Mouse (Mus musculus) hindbrain, embryonic 11.5 days (tissue): ENCODE data around the gene Pigx. TPM values are rescaled to one million over a fixed set of nuclear protein-coding genes. Genes with fewer than 3 reads are reported as not detected.
"Not testable (repeated sequence)": the region's sequence is repeated elsewhere in the genome, so short reads cannot be mapped to it uniquely, and the experiment has no call there.

Experiments
- ATAC-seq: fragments of 200-750 bp; cut with Nextera tagmentation; 2 replicates; pipeline ENCODE4 v1.8.0; 2017; ENCODE audit warnings: mild to moderate bottlenecking, moderate TSS enrichment, moderate library complexity; ENCODE audit not compliant: low FRiP score
- DNase-seq: peaks from one replicate; pipeline ENCODE4 v3.0.0-alpha.2; 2015; ENCODE audit warnings: low spot score
- H3K27ac ChIP-seq: fragments of 300-500 bp; sonication (generic); 2 replicates; pipeline ENCODE4 v1.5.1; 2014; ENCODE audit warnings: mild to moderate bottlenecking, low read depth, low read length
- H3K27me3 ChIP-seq: fragments of 300-500 bp; sonication (generic); 2 replicates; pipeline ENCODE4 v1.6.1; 2014; ENCODE audit warnings: mild to moderate bottlenecking, low read length, moderate library complexity, mixed read lengths; ENCODE audit not compliant: control insufficient read depth, insufficient read depth
- H3K36me3 ChIP-seq: fragments of 300-500 bp; sonication (generic); 2 replicates; pipeline ENCODE4 v1.6.1; 2014; ENCODE audit warnings: mild to moderate bottlenecking, low read length, moderate library complexity, mixed read lengths; ENCODE audit not compliant: control insufficient read depth, insufficient read depth
- H3K4me1 ChIP-seq: fragments of 300-500 bp; sonication (generic); replicated peaks from 2 replicates; pipeline ENCODE4 v1.6.1; 2014; ENCODE audit warnings: low read length, mixed read lengths; ENCODE audit not compliant: control insufficient read depth, insufficient read depth
- H3K4me2 ChIP-seq: fragments of 300-500 bp; sonication (generic); replicated peaks from 2 replicates; pipeline ENCODE4 v1.6.1; 2014; ENCODE audit warnings: mild to moderate bottlenecking, low read depth, low read length
- H3K4me3 ChIP-seq: fragments of 300-500 bp; sonication (generic); 2 replicates; pipeline ENCODE4 v1.5.1; 2014; ENCODE audit warnings: low read depth, low read length
- H3K9ac ChIP-seq: fragments of 300-500 bp; sonication (generic); 2 replicates; pipeline ENCODE4 v1.6.1; 2014; ENCODE audit warnings: low read depth, low read length
- H3K9me3 ChIP-seq: fragments of 300-500 bp; sonication (generic); 2 replicates; pipeline ENCODE4 v1.6.1; 2016; ENCODE audit warnings: low read length; ENCODE audit not compliant: control insufficient read depth
- WGBS: fragments of 180-500 bp; shearing (Covaris S2); extraction: QIAGEN DNeasy Blood & Tissue Kit; methylation state at CpG from one replicate; pipeline ENCODE4 v1.1.7; 2014; 5-methylcytosine and 5-hydroxymethylcytosine counted together
- polyA plus RNA-seq: library from polyadenylated mRNA; unstranded; fragments of >200 nt; fragmentation: Nextera tagmentation; extraction: Ambion mirVana; gene quantifications from 2 replicates; pipeline ENCODE4 v1.2.1, GENCODE M21; 2014

Pigx gene
- polyA plus RNA-seq, 1 experiment from 2014 or later, result 150 TPM

- Histone ChIP-seq H3K27ac (no peak overlapping the region), H3K4me1 (0 out of 2 replicates have a peak, but pooled peaks cover 2% of the 10 kb centered on the region), H3K9ac (no peak overlapping the region), H3K27me3 (no peaks in the 10 kb centered on the region), H3K4me2 (no peak overlapping the region), H3K9me3 (no peaks in the 10 kb centered on the region), H3K36me3 (no peaks in the 10 kb centered on the region), H3K4me3 (no peak overlapping the region)
- DNase-seq (no peak), ATAC-seq (no peak)
- 93% methylated on average over 3 of the region's 3 CpGs for WGBS
Measured at GRCm38 (mm10) chr16:32076406-32076805, 23.1 kb downstream of the Pigx start.

DNA sequence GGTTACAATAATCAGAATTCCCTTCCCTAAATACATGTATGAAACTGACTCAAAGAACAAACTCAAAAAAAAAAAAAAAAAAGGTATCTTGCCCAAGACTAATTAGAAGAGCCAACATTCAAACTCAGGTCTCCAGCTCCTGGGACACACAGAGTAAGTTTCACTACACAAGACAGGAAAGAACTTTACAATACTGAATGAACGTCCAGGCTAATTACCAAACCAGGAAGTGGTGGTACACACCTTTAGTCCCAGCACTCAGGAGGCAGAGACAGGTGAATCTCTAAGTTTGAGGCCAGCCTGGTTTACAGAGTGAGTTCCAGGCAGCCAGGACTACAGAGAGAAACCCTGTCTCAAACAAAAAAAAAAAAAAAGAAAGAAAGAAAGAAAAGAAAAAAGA is 23.8 kb downstream of the Pigx start:
- ATAC-seq, result no peak
- Histone ChIP-seq H3K36me3 (no peaks in the 10 kb centered on the region), H3K27me3 (no peaks in the 10 kb centered on the region), H3K9me3 (no peaks in the 10 kb centered on the region), H3K4me2 (no peak overlapping the region), H3K4me1 (0 out of 2 replicates have a peak, but pooled peaks cover 2% of the 10 kb centered on the region), H3K9ac (no peak overlapping the region), H3K27ac (no peak overlapping the region), H3K4me3 (no peak overlapping the region)
- WGBS, result 87% methylated on average over 1 of the region's 1 CpGs
- no peak for DNase-seq

- H3K27me3 ChIP-seq, ATAC-seq, H3K27ac ChIP-seq, H3K9ac ChIP-seq, DNase-seq, H3K4me1 ChIP-seq, H3K4me3 ChIP-seq, H3K9me3 ChIP-seq, H3K36me3 ChIP-seq, H3K4me2 ChIP-seq: not testable (repeated sequence)
- 94% methylated on average over 4 of the region's 4 CpGs for WGBS
Measured at GRCm38 (mm10) chr16:32070070-32070469, 29.5 kb downstream of the Pigx start.

- 85% methylated on average over 12 of the region's 12 CpGs for WGBS
- no peaks in the 10 kb centered on the region for H3K36me3 ChIP-seq
- no peaks in the 10 kb centered on the region for H3K9me3 ChIP-seq
- DNase-seq (no peak), ATAC-seq (no peak)
- no peak overlapping the region for H3K9ac ChIP-seq
- H3K27ac ChIP-seq, result no peak overlapping the region
- H3K4me2 ChIP-seq, result no peak overlapping the region
- H3K4me3 ChIP-seq, result no peak overlapping the region
- no peaks in the 10 kb centered on the region for H3K27me3 ChIP-seq
- H3K4me1 ChIP-seq, result no peaks in the 10 kb centered on the region
Measured at GRCm38 (mm10) chr16:32068389-32069300, 30.9 kb downstream of the Pigx start.

GRCm38 (mm10) chr16:32066899-32067298 is 32.6 kb downstream of the Pigx start:
- no peaks in the 10 kb centered on the region for H3K9me3 ChIP-seq
- no peak overlapping the region for H3K4me3 ChIP-seq
- no peak for DNase-seq
- H3K27me3 ChIP-seq, result no peaks in the 10 kb centered on the region
- H3K9ac ChIP-seq, result no peak overlapping the region
- ATAC-seq, result no peak
- WGBS, result 100% methylated on average over 1 of the region's 1 CpGs
- no peak overlapping the region for H3K27ac ChIP-seq
- H3K4me2 ChIP-seq, result no peak overlapping the region
- no peaks in the 10 kb centered on the region for H3K36me3 ChIP-seq
- H3K4me1 ChIP-seq, result no peaks in the 10 kb centered on the region

- H3K4me1 ChIP-seq, result no peaks in the 10 kb centered on the region
- no peak overlapping the region for H3K4me2 ChIP-seq
- no peaks in the 10 kb centered on the region for H3K9me3 ChIP-seq
- 84% methylated on average over 7 of the region's 7 CpGs for WGBS
- no peak for ATAC-seq
- no peak overlapping the region for H3K9ac ChIP-seq
- no peaks in the 10 kb centered on the region for H3K27me3 ChIP-seq
- no peak overlapping the region for H3K27ac ChIP-seq
- no peak overlapping the region for H3K4me3 ChIP-seq
- no peaks in the 10 kb centered on the region for H3K36me3 ChIP-seq
- no peak for DNase-seq
Measured at GRCm38 (mm10) chr16:32063900-32064299, 35.6 kb downstream of the Pigx start.

- H3K4me1 ChIP-seq, result no peaks in the 10 kb centered on the region
- H3K4me3 ChIP-seq, result no peak overlapping the region
- H3K36me3 ChIP-seq, result no peaks in the 10 kb centered on the region
- H3K27me3 ChIP-seq, result no peaks in the 10 kb centered on the region
- ATAC-seq (no peak), DNase-seq (no peak)
- no peaks in the 10 kb centered on the region for H3K9me3 ChIP-seq
- H3K27ac ChIP-seq, result no peak overlapping the region
- 85% methylated on average over 2 of the region's 2 CpGs for WGBS
- no peak overlapping the region for H3K9ac ChIP-seq
- no peak overlapping the region for H3K4me2 ChIP-seq
Measured at GRCm38 (mm10) chr16:32062226-32062625, 37.3 kb downstream of the Pigx start.

GRCm38 (mm10) chr16:32059840-32060523 is 39.6 kb downstream of the Pigx start:
- DNase-seq (no peak), ATAC-seq (no peak)
- Histone ChIP-seq H3K9me3 (no peaks in the 10 kb centered on the region), H3K9ac (no peak overlapping the region), H3K36me3 (no peaks in the 10 kb centered on the region), H3K4me3 (no peak overlapping the region), H3K27ac (no peak overlapping the region), H3K4me1 (no peaks in the 10 kb centered on the region), H3K4me2 (no peak overlapping the region), H3K27me3 (no peaks in the 10 kb centered on the region)
- 86% methylated on average over 6 of the region's 6 CpGs for WGBS
